Mouse (Mus musculus) intestine, postnatal 0 days (tissue): ENCODE measurements around the gene Gm11146. TPM values are rescaled to one million over a fixed set of nuclear protein-coding genes. Genes with fewer than 3 reads are reported as not detected.

Experiments used
- ATAC-seq: fragments of 200-750 bp; cut with Nextera tagmentation; 2 replicates; pipeline ENCODE4 v1.8.0; 2017; ENCODE audit warnings: mild to moderate bottlenecking, moderate TSS enrichment, moderate library complexity
- H3K27ac ChIP-seq: fragments of 300-500 bp; sonication (generic); 2 replicates; pipeline ENCODE4 v1.5.1; 2014; ENCODE audit warnings: mild to moderate bottlenecking, low read depth, low read length, moderate library complexity
- H3K27me3 ChIP-seq: fragments of 300-500 bp; sonication (generic); replicated peaks from 2 replicates; pipeline ENCODE4 v1.6.1; 2014; ENCODE audit warnings: low read length, mixed read lengths; ENCODE audit not compliant: control insufficient read depth, insufficient read depth
- H3K36me3 ChIP-seq: fragments of 300-500 bp; sonication (generic); 2 replicates; pipeline ENCODE4 v1.6.1; 2014; ENCODE audit warnings: mild to moderate bottlenecking, moderate library complexity; ENCODE audit not compliant: control insufficient read depth, insufficient read depth
- H3K4me1 ChIP-seq: fragments of 300-500 bp; sonication (generic); replicated peaks from 2 replicates; pipeline ENCODE4 v1.6.1; 2014; ENCODE audit warnings: antibody characterized with exemption, low read length, mixed read lengths; ENCODE audit not compliant: control insufficient read depth, insufficient read depth
- H3K4me2 ChIP-seq: fragments of 300-500 bp; sonication (generic); replicated peaks from 2 replicates; pipeline ENCODE4 v1.6.1; 2014; ENCODE audit warnings: low read depth, mild to moderate bottlenecking, moderate library complexity
- H3K4me3 ChIP-seq: fragments of 300-500 bp; sonication (generic); 2 replicates; pipeline ENCODE4 v1.5.1; 2014; ENCODE audit warnings: low read depth, low read length
- H3K9ac ChIP-seq: fragments of 300-500 bp; sonication (generic); 2 replicates; pipeline ENCODE4 v1.6.1; 2014; ENCODE audit warnings: mild to moderate bottlenecking, low read depth, low read length
- H3K9me3 ChIP-seq: fragments of 300-500 bp; sonication (generic); 2 replicates; pipeline ENCODE4 v1.6.1; 2016; ENCODE audit warnings: mixed run types; ENCODE audit not compliant: control insufficient read depth
- CTCF ChIP-seq: sonication (generic); IDR thresholded peaks from 2 replicates; pipeline ENCODE4 v1.5.1; 2016; ENCODE audit warnings: low read depth, mild to moderate bottlenecking, control low read depth, antibody characterized with exemption, moderate library complexity
- WGBS: fragments of 180-500 bp; shearing (Covaris S2); extraction: QIAGEN DNeasy Blood & Tissue Kit; methylation state at CpG from one replicate; pipeline ENCODE4 v1.1.7; 2014; 5-methylcytosine and 5-hydroxymethylcytosine counted together
- polyA plus RNA-seq: library from polyadenylated mRNA; unstranded; fragments of >200 nt; fragmentation: Nextera tagmentation; extraction: Ambion mirVana; gene quantifications from 2 replicates; pipeline ENCODE4 v1.2.1, GENCODE M21; 2015

Gm11146 gene
- polyA plus RNA-seq, 1 experiment from 2014 or later, result not detected

GRCm38 (mm10) chr16:77598787-77599186 lies 3.1 kb downstream of the Gm11146 start:
- TF ChIP-seq CTCF, result no peak
- H3K36me3 ChIP-seq, result no peaks in the 10 kb centered on the region
- no peak for ATAC-seq
- no peaks in the 10 kb centered on the region for H3K4me1 ChIP-seq
- no peak overlapping the region for H3K9ac ChIP-seq
- H3K9me3 ChIP-seq, result no peaks in the 10 kb centered on the region
- WGBS, result 90% methylated on average over 8 of the region's 8 CpGs
- no peak overlapping the region for H3K4me2 ChIP-seq
- H3K27ac ChIP-seq, result no peak overlapping the region
- H3K4me3 ChIP-seq, result no peak overlapping the region
- no peaks in the 10 kb centered on the region for H3K27me3 ChIP-seq

- H3K27me3 ChIP-seq, result no peaks in the 10 kb centered on the region
- no peaks in the 10 kb centered on the region for H3K36me3 ChIP-seq
- TF ChIP-seq CTCF, result no peak
- no peak overlapping the region for H3K4me2 ChIP-seq
- H3K9me3 ChIP-seq, result no peaks in the 10 kb centered on the region
- no peak overlapping the region for H3K27ac ChIP-seq
- 92% methylated on average over 5 of the region's 5 CpGs for WGBS
- ATAC-seq, result no peak
- no peak overlapping the region for H3K4me3 ChIP-seq
- no peaks in the 10 kb centered on the region for H3K4me1 ChIP-seq
- no peak overlapping the region for H3K9ac ChIP-seq
Measured at GRCm38 (mm10) chr16:77596556-77596955, 5.3 kb downstream of the Gm11146 start.

- Histone ChIP-seq H3K9ac (no peak overlapping the region), H3K36me3 (no peaks in the 10 kb centered on the region), H3K9me3 (no peaks in the 10 kb centered on the region), H3K4me2 (no peak overlapping the region), H3K27ac (no peak overlapping the region), H3K27me3 (no peaks in the 10 kb centered on the region), H3K4me1 (no peaks in the 10 kb centered on the region), H3K4me3 (no peak overlapping the region)
- ATAC-seq, result no peak
- no peak for TF ChIP-seq CTCF
- WGBS, result 86% methylated on average over 7 of the region's 7 CpGs
Measured at GRCm38 (mm10) chr16:77595661-77596060, 6.2 kb downstream of the Gm11146 start.

GRCm38 (mm10) chr16:77594553-77594952 lies 7.3 kb downstream of the Gm11146 start:
- H3K9ac ChIP-seq, result no peak overlapping the region
- H3K27me3 ChIP-seq, result no peaks in the 10 kb centered on the region
- no peaks in the 10 kb centered on the region for H3K4me1 ChIP-seq
- H3K9me3 ChIP-seq, result no peaks in the 10 kb centered on the region
- no peak for TF ChIP-seq CTCF
- no peak overlapping the region for H3K4me2 ChIP-seq
- no peak for ATAC-seq
- WGBS, result 84% methylated on average over 13 of the region's 13 CpGs
- H3K4me3 ChIP-seq, result no peak overlapping the region
- no peak overlapping the region for H3K27ac ChIP-seq
- H3K36me3 ChIP-seq, result no peaks in the 10 kb centered on the region

GRCm38 (mm10) chr16:77593828-77594421 lies 8.0 kb downstream of the Gm11146 start:
- no peaks in the 10 kb centered on the region for H3K9me3 ChIP-seq
- 68% methylated on average over 12 of the region's 12 CpGs for WGBS
- H3K4me1 ChIP-seq, result no peaks in the 10 kb centered on the region
- H3K36me3 ChIP-seq, result no peaks in the 10 kb centered on the region
- H3K9ac ChIP-seq, result no peak overlapping the region
- no peak for ATAC-seq
- no peak overlapping the region for H3K4me2 ChIP-seq
- H3K27me3 ChIP-seq, result no peaks in the 10 kb centered on the region
- no peak overlapping the region for H3K27ac ChIP-seq
- no peak for TF ChIP-seq CTCF
- H3K4me3 ChIP-seq, result no peak overlapping the region

GRCm38 (mm10) chr16:77592986-77593385 lies 8.9 kb downstream of the Gm11146 start:
- H3K36me3 ChIP-seq, result no peaks in the 10 kb centered on the region
- H3K27ac ChIP-seq, result no peak overlapping the region
- no peak for TF ChIP-seq CTCF
- H3K4me1 ChIP-seq, result no peaks in the 10 kb centered on the region
- H3K4me2 ChIP-seq, result no peak overlapping the region
- no peak overlapping the region for H3K4me3 ChIP-seq
- no peak overlapping the region for H3K9ac ChIP-seq
- ATAC-seq, result no peak
- H3K9me3 ChIP-seq, result no peaks in the 10 kb centered on the region
- no peaks in the 10 kb centered on the region for H3K27me3 ChIP-seq
- WGBS, result 92% methylated on average over 3 of the region's 3 CpGs

- Histone ChIP-seq H3K4me1 (no peaks in the 10 kb centered on the region), H3K4me3 (no peak overlapping the region), H3K9ac (no peak overlapping the region), H3K27ac (no peak overlapping the region), H3K4me2 (no peak overlapping the region), H3K36me3 (no peaks in the 10 kb centered on the region), H3K27me3 (no peaks in the 10 kb centered on the region), H3K9me3 (no peaks in the 10 kb centered on the region)
- ATAC-seq, result no peak
- no peak for TF ChIP-seq CTCF
- 92% methylated on average over 5 of the region's 5 CpGs for WGBS
Measured at GRCm38 (mm10) chr16:77573036-77573435, 28.9 kb downstream of the Gm11146 start.
